In genomic region chr10:61929901-61930300, GRCm38 (mm10) we compare ENCODE assay signal across 21 mouse cellular contexts. TPM values are rescaled to one million over a fixed set of nuclear protein-coding genes. Genes with fewer than 3 reads are reported as not detected.
A peak's percentile ranks its signal among the peaks of the same experiment; 100 is the strongest.
DNase-seq lines count a peak whose midpoint lies in the region; ATAC-seq lines count a peak whose summit lies in the region.
"Had no signal": no experiment of that assay in that cellular context is flagged by ENCODE, and none has a peak within 500 bp of the region (broad histone marks: within the 10 kb centered on the region; RNA-seq: fewer than 3 reads in every experiment).

No protein-coding gene starts in this region.

- no peak overlapping the region for H3K4me3 ChIP-seq in heart, embryonic 11.5 days (ENCODE audit: low read depth, low read length)
- no peak overlapping the region for H3K4me3 ChIP-seq in kidney, embryonic 16.5 days (ENCODE audit: low read length)
- no peak overlapping the region for H3K4me3 ChIP-seq in lung, embryonic 16.5 days (ENCODE audit: low read length)
- H3K4me3 ChIP-seq in limb, embryonic 10.5 days: no peak overlapping the region
- H3K4me3 ChIP-seq: embryonic facial prominence, embryonic 15.5 days; limb, embryonic 15.5 days; midbrain, embryonic 15.5 days; neural tube, embryonic 15.5 days had no signal

- no peaks in the 10 kb centered on the region for H3K36me3 ChIP-seq in heart, embryonic 11.5 days (ENCODE audit: control insufficient read depth, insufficient read depth, low read length)
- H3K36me3 ChIP-seq in kidney, embryonic 16.5 days (ENCODE audit: insufficient read depth, low read length): no peaks in the 10 kb centered on the region
- no peaks in the 10 kb centered on the region for H3K36me3 ChIP-seq in lung, embryonic 16.5 days (ENCODE audit: control insufficient read depth, insufficient read depth, low read length)
- no peaks in the 10 kb centered on the region for H3K36me3 ChIP-seq in limb, embryonic 10.5 days
- H3K36me3 ChIP-seq: embryonic facial prominence, embryonic 15.5 days; limb, embryonic 15.5 days; midbrain, embryonic 15.5 days; neural tube, embryonic 15.5 days had no signal

- no peaks in the 10 kb centered on the region for H3K27me3 ChIP-seq in heart, embryonic 11.5 days (ENCODE audit: control insufficient read depth, insufficient read depth, low read length)
- no peaks in the 10 kb centered on the region for H3K27me3 ChIP-seq in kidney, embryonic 16.5 days (ENCODE audit: insufficient read depth, low read length)
- H3K27me3 ChIP-seq in lung, embryonic 16.5 days (ENCODE audit: control insufficient read depth, insufficient read depth, low read depth, low read length): no peaks in the 10 kb centered on the region
- H3K27me3 ChIP-seq in limb, embryonic 10.5 days (ENCODE audit: low read depth, poor library complexity, severe bottlenecking): 0 out of 2 replicates have a peak, but pooled peaks cover 14% of the 10 kb centered on the region
- H3K27me3 ChIP-seq: embryonic facial prominence, embryonic 15.5 days; midbrain, embryonic 15.5 days had no signal

- intact Hi-C loops in heart, postnatal 10 days (cut with DNase I): no loop called here

- H3K4me1 ChIP-seq in heart, embryonic 11.5 days (ENCODE audit: control insufficient read depth, insufficient read depth, low read length): peaks cover 33% of the 10 kb centered on the region
- peaks cover 54% of the 10 kb centered on the region for H3K4me1 ChIP-seq in kidney, embryonic 16.5 days (ENCODE audit: insufficient read depth, low read length)
- H3K4me1 ChIP-seq in lung, embryonic 16.5 days (replicated peaks; ENCODE audit: control insufficient read depth, insufficient read depth, low read length): peaks cover 33% of the 10 kb centered on the region
- peaks cover 68% of the 10 kb centered on the region for H3K4me1 ChIP-seq in limb, embryonic 10.5 days

- DNase-seq in heart, postnatal 10 days: no peak
- no peak for DNase-seq in kidney, postnatal 4 days
- no peak for DNase-seq in lung, postnatal 36 days
- peak; percentile 45 for DNase-seq in limb, embryonic 10.5 days (ENCODE audit: low spot score)
- no peak for DNase-seq in T-cell, adult 2 months (ENCODE audit: low spot score)
- DNase-seq: cerebellum, postnatal 10 days; layer of hippocampus, postnatal 36 days; lung, adult 2 months; thymus, postnatal 25 days had no signal

- no peak for ATAC-seq in heart, embryonic 11.5 days (replicated peaks; ENCODE audit: insufficient number of reproducible peaks, low FRiP score, low TSS enrichment)
- ATAC-seq in kidney, embryonic 16.5 days (ENCODE audit: low FRiP score, low TSS enrichment): no peak
- ATAC-seq in lung, embryonic 16.5 days (ENCODE audit: low read depth): no peak
- ATAC-seq: activated CD4-positive, CD25-positive, alpha-beta regulatory T cell, adult 4 months; midbrain, embryonic 15.5 days; Patski had no signal

- no peaks in the 10 kb centered on the region for H3K9me3 ChIP-seq in heart, embryonic 11.5 days (replicated peaks; ENCODE audit: control insufficient read depth, low read length)
- peaks cover 3% of the 10 kb centered on the region; the same call in 1 of the 2 replicates for H3K9me3 ChIP-seq in kidney, embryonic 16.5 days (ENCODE audit: low read length)
- no peaks in the 10 kb centered on the region for H3K9me3 ChIP-seq in lung, embryonic 16.5 days (ENCODE audit: control insufficient read depth, low read length)
- H3K9me3 ChIP-seq in limb, embryonic 10.5 days (replicated peaks): no peaks in the 10 kb centered on the region
- H3K9me3 ChIP-seq: embryonic facial prominence, embryonic 15.5 days; limb, embryonic 15.5 days; midbrain, embryonic 15.5 days; neural tube, embryonic 15.5 days had no signal

- no peak overlapping the region for H3K4me2 ChIP-seq in heart, embryonic 11.5 days
- H3K4me2 ChIP-seq in kidney, embryonic 16.5 days (replicated peaks; ENCODE audit: low read depth, low read length): peak overlapping the region; percentile 47; the same call in 1 of the 2 replicates
- peak overlapping the region; percentile 4; the same call in 1 of the 2 replicates for H3K4me2 ChIP-seq in lung, embryonic 16.5 days (ENCODE audit: low read depth, low read length)
- H3K4me2 ChIP-seq: embryonic facial prominence, embryonic 15.5 days; hindbrain, embryonic 14.5 days; limb, embryonic 15.5 days had no signal

- no peak overlapping the region for H3K9ac ChIP-seq in heart, embryonic 11.5 days (ENCODE audit: low read depth, low read length)
- no peak overlapping the region; the same call in 1 of the 2 replicates for H3K9ac ChIP-seq in kidney, embryonic 16.5 days (replicated peaks; ENCODE audit: low read length)
- no peak overlapping the region for H3K9ac ChIP-seq in lung, embryonic 16.5 days (ENCODE audit: low read length)
- H3K9ac ChIP-seq: embryonic facial prominence, embryonic 15.5 days; hindbrain, embryonic 14.5 days; limb, embryonic 15.5 days; midbrain, embryonic 15.5 days; neural tube, embryonic 15.5 days had no signal

- 63% methylated on average over 6 of the region's 6 CpGs for whole genome bisulfite sequencing in heart, embryonic 11.5 days (ENCODE audit: insufficient replicate concordance)
- WGBS in kidney, embryonic 16.5 days: 65% methylated on average over 6 of the region's 6 CpGs
- 66% methylated on average over 6 of the region's 6 CpGs for WGBS in lung, embryonic 16.5 days
- 51% methylated on average over 6 of the region's 6 CpGs for WGBS in limb, embryonic 10.5 days

- peak overlapping the region; percentile 50 for H3K27ac ChIP-seq in heart, embryonic 11.5 days (ENCODE audit: low read depth, low read length)
- peak overlapping the region; percentile 91 for H3K27ac ChIP-seq in kidney, embryonic 16.5 days (ENCODE audit: low read length)
- H3K27ac ChIP-seq in lung, embryonic 16.5 days (ENCODE audit: low read length): peak overlapping the region; percentile 62
- H3K27ac ChIP-seq in limb, embryonic 10.5 days: peak overlapping the region; percentile 59; the same call in 1 of the 2 replicates
- H3K27ac ChIP-seq: embryonic facial prominence, embryonic 15.5 days; hindbrain, embryonic 14.5 days; midbrain, embryonic 15.5 days; neural tube, embryonic 15.5 days had no signal

RNA-seq across cellular contexts. Expression of gene Col13a1, which starts 49.0 kb away (rescaled TPM):
- 9.4 and 12.9 TPM in 2 replicates for polyA plus RNA-seq in heart, embryonic 11.5 days (2014; fragmentation: Nextera tagmentation; extraction: Ambion mirVana)
- total RNA-seq in heart, postnatal 10 days (2021): 1 to 10 TPM; 1.8 to 1.9 TPM
- polyA plus RNA-seq in kidney, embryonic 16.5 days (2015; fragmentation: Nextera tagmentation; extraction: Ambion mirVana): 6.7 and 6.8 TPM in 2 replicates
- 25.7 and 26.5 TPM in 2 replicates for polyA plus RNA-seq in lung, embryonic 16.5 days (2015; fragmentation: Nextera tagmentation; extraction: Ambion mirVana)
- polyA plus RNA-seq in limb, embryonic 10.5 days (2016; fragmentation: Nextera tagmentation; extraction: Ambion mirVana): 2.7 and 2.9 TPM in 2 replicates
- total RNA-seq: granulocyte monocyte progenitor cell, adult 5-6 weeks; megakaryocyte, adult 5-6 weeks had no signal
- polyA plus RNA-seq: activated CD4-positive, CD25-positive, alpha-beta regulatory T cell, adult 4 months; Patski had no signal
